Mouse (Mus musculus) ovary, adult 10 weeks (tissue): Measurements from ENCODE around the gene Prg4. TPM values are rescaled to one million over a fixed set of nuclear protein-coding genes. Genes with fewer than 3 reads are reported as not detected.

Source experiments
- polyA plus RNA-seq: library from polyadenylated mRNA; stranded (reverse); fragments of 350-450 nt; fragmentation: Illumina TruSeq; extraction: RNeasy Lipid Tissue Mini Kit (QIAGEN cat#74804); gene quantifications from one replicate; pipeline ENCODE4 v1.2.3, GENCODE M21; 2014

The Prg4 gene
- polyA plus RNA-seq: 14.0 TPM

GRCm38 (mm10) chr1:150466132-150466531, at the start of gene Prg4:
Gene Prg4 (minus strand): TSS chr1:150466165.

Other genes starting within 250 kb of the Prg4 start
- gene Pdc, start 146.7 kb downstream of the Prg4 start, polyA plus RNA-seq: not detected
- 198 TPM for gene Tpr, start 73.3 kb downstream of the Prg4 start, polyA plus RNA-seq
- 130 TPM for gene Odr4, start 73.1 kb downstream of the Prg4 start, polyA plus RNA-seq